Mouse (Mus musculus): Measurements from ENCODE around the gene Ripor3. TPM values are rescaled to one million over a fixed set of nuclear protein-coding genes. Genes with fewer than 3 reads are reported as not detected.

The Ripor3 gene
- polyA plus RNA-seq, 1 experiment from 2014 or later = 0.13 TPM

DNA sequence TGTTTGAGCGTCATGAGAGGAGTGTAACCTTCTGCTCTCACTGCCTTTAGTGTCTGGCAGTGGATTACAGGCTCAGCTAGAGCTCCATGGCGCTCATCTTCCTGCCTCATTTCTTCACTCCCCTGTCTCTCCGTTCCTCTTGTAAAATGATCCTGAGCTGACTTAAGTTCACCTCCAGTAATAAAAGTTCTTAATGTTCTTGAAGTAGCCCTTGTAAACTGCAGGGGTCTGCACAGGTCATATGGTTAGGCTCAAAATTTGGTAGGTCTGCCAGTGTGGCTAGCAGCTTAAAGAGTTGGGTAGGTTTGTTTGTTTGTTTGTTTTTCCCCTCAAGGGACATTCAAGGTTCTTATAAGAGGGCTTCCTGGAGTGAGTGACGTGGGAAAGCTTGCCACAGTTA is 71.2 kb downstream of the Ripor3 start:
- no peaks in the 10 kb centered on the region for H3K9me3 ChIP-seq (ENCODE audit: control insufficient read depth, low read length)
- H3K4me1 ChIP-seq (replicated peaks; ENCODE audit: control insufficient read depth, insufficient read depth, low read length) = peaks cover 74% of the 10 kb centered on the region
- H3K9ac ChIP-seq = no peak overlapping the region
- no peak for DNase-seq (ENCODE audit: low spot score)
- no peak overlapping the region for H3K4me3 ChIP-seq (replicated peaks; ENCODE audit: low read length)
- no peak for ATAC-seq (ENCODE audit: low FRiP score)
- 77% methylated on average over 4 of the region's 4 CpGs for WGBS
- H3K27me3 ChIP-seq (ENCODE audit: control insufficient read depth, insufficient read depth, low read length) = no peaks in the 10 kb centered on the region
- H3K36me3 ChIP-seq (replicated peaks; ENCODE audit: control insufficient read depth, insufficient read depth) = no peaks in the 10 kb centered on the region
- no peak overlapping the region for H3K27ac ChIP-seq
- no peak overlapping the region for H3K4me2 ChIP-seq (replicated peaks)

DNA sequence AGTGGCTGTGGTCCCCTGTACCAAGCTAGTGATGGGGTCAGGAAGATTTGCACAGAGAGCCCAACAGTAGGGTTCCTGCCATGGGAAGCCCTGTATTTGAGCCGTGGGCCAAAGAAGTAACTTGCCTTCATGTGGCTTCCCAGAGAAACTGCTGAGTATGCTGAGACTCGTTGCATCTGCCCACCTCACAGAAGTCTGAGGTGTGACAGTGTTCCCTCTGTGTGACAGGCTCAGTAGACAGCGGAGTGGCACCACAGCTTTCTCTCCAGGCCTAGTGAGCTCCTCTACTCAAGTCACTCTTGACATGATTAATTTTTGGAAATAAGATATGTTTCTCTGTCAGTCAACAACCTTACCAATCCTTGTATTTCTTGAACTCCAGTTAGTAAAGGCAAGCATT is 71.6 kb downstream of the Ripor3 start:
- Histone ChIP-seq H3K4me1 (replicated peaks; ENCODE audit: control insufficient read depth, insufficient read depth, low read length) (peaks cover 74% of the 10 kb centered on the region), H3K4me2 (replicated peaks) (no peak overlapping the region), H3K36me3 (replicated peaks; ENCODE audit: control insufficient read depth, insufficient read depth) (no peaks in the 10 kb centered on the region), H3K27me3 (ENCODE audit: control insufficient read depth, insufficient read depth, low read length) (no peaks in the 10 kb centered on the region), H3K4me3 (replicated peaks; ENCODE audit: low read length) (no peak overlapping the region), H3K9me3 (ENCODE audit: control insufficient read depth, low read length) (no peaks in the 10 kb centered on the region), H3K9ac (no peak overlapping the region), H3K27ac (no peak overlapping the region)
- no peak for DNase-seq (ENCODE audit: low spot score)
- 85% methylated on average over 3 of the region's 3 CpGs for WGBS
- ATAC-seq (ENCODE audit: low FRiP score) = no peak

DNA sequence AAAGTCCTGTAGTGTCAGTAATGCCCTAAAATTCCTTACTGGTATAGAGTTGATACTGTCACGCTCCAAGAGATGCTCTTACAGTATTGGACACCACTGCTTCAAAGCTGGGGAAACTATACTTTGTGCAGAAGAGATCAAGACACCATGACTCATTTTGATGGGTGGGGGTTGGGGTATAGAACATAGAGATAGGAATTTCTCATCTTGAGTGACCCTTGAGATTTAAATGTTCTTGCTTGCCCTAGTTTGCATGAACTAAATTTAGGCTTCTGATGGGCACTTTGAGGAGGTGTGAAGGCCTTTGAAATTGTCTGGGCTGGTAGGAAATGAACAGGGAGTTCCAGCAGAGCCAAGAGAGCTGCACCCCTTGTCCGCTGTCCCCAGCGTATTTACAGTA is 74.5 kb downstream of the Ripor3 start:
- Histone ChIP-seq H3K27me3 (ENCODE audit: control insufficient read depth, insufficient read depth, low read length) (no peaks in the 10 kb centered on the region), H3K9me3 (ENCODE audit: control insufficient read depth, low read length) (no peaks in the 10 kb centered on the region), H3K4me3 (replicated peaks; ENCODE audit: low read length) (no peak overlapping the region), H3K4me1 (replicated peaks; ENCODE audit: control insufficient read depth, insufficient read depth, low read length) (peaks cover 55% of the 10 kb centered on the region), H3K4me2 (replicated peaks) (no peak overlapping the region; the same call in 1 of the 2 replicates), H3K9ac (no peak overlapping the region), H3K27ac (peak overlapping the region; percentile 26), H3K36me3 (replicated peaks; ENCODE audit: control insufficient read depth, insufficient read depth) (no peaks in the 10 kb centered on the region)
- WGBS = 75% methylated on average over 3 of the region's 3 CpGs
- ATAC-seq (ENCODE audit: low FRiP score) (no peak), DNase-seq (ENCODE audit: low spot score) (no peak)

DNA sequence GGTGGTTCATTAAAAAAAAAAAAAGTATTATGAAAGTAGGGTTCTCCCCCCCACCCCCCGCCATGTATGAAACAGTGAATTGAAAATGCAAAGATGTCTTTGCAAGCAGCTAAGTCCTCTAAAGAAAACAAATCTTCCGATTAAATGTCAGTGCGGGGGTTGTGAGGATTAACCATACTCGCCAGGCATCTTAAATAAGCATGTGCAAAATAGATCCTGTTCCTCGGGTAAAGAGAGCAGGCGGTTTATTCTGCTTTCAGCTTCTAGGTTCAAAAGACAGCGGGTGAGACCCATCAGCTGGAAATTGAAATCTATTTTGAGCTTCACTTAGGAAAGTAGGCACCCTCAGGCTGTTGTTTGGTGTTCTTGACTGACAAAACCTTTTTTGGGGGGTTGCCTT is 77.0 kb downstream of the Ripor3 start:
- ATAC-seq (ENCODE audit: low FRiP score) = no peak
- Histone ChIP-seq H3K27me3 (ENCODE audit: control insufficient read depth, insufficient read depth, low read length) (no peaks in the 10 kb centered on the region), H3K36me3 (replicated peaks; ENCODE audit: control insufficient read depth, insufficient read depth) (no peaks in the 10 kb centered on the region), H3K4me3 (replicated peaks; ENCODE audit: low read length) (peak overlapping the region; percentile 91), H3K4me1 (replicated peaks; ENCODE audit: control insufficient read depth, insufficient read depth, low read length) (peaks cover 34% of the 10 kb centered on the region), H3K9me3 (ENCODE audit: control insufficient read depth, low read length) (no peaks in the 10 kb centered on the region), H3K4me2 (replicated peaks) (peak overlapping the region; percentile 73), H3K9ac (peak overlapping the region; percentile 94), H3K27ac (no peak overlapping the region)
- DNase-seq (ENCODE audit: low spot score) = no peak
- WGBS = 32% methylated on average over 7 of the region's 7 CpGs

DNA sequence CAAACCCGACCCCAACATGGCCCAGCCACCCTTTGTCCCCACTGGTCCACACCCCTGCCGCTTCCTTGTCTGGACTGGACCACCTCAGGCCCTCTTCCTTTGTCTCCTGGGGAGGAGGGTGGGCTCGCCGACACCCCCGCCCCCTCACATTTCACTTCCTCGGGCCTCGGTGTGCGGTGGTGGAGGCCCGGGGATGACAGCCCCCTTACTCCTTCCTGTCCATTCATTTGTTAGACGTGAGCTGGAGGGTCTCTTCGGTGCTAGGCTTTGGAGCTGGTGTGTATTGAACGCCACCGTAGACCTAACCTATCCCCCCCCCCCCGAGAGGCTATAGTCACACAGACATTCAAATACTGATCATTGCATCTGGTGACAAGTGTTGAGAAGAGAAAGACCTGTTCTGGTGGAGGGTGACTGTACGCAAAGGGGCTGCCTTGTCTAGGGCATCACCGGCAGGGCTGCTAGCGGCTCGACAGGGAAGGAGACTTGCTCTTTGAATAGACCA is 77.6 kb downstream of the Ripor3 start:
- no peak for DNase-seq (ENCODE audit: low spot score)
- Histone ChIP-seq H3K9me3 (ENCODE audit: control insufficient read depth, low read length) (no peaks in the 10 kb centered on the region), H3K27ac (peak overlapping the region; percentile 80), H3K4me3 (replicated peaks; ENCODE audit: low read length) (peak overlapping the region; percentile 91), H3K4me1 (replicated peaks; ENCODE audit: control insufficient read depth, insufficient read depth, low read length) (peaks cover 34% of the 10 kb centered on the region), H3K9ac (peak overlapping the region; percentile 94), H3K4me2 (replicated peaks) (peak overlapping the region; percentile 73), H3K36me3 (replicated peaks; ENCODE audit: control insufficient read depth, insufficient read depth) (no peaks in the 10 kb centered on the region), H3K27me3 (ENCODE audit: control insufficient read depth, insufficient read depth, low read length) (no peaks in the 10 kb centered on the region)
- peak; percentile 52 for ATAC-seq (ENCODE audit: low FRiP score)
- under 1% methylated on average over 18 of the region's 18 CpGs for WGBS

DNA sequence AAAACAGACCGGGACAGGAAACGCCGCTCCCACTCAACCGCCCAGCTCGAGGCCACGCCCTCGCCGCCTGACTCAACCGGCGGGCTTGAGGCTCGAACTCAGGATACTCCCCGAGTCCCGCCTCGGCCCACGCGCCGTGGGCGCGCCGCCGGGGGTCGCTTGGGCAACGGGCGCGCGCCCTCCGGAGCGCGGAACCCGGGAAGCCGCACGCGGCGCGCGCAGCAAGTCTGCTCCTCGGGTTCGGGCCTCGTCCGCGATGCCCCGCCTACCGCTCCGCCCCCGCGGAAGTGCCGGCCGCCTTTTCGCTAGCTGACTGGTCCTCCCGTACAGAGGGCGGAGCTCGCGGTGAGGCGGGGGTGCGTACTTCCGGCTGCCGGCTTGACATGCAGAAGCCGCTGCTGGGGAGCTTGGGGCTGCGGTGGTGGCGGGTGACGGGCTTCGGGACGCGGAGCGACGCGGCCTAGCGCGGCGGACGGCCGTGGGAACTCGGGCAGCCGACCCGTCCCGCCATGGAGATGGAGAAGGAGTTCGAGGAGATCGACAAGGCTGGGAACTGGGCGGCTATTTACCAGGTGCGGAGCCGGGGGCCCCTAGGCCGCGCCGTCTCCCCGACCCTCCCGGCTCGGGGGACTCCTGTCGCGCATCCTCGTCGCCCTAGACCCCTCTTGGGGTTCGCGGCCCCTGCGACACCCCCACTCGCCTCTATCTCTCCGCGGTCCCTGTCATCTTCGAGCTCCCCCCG is 78.3 kb downstream of the Ripor3 start, which contains the start of gene Ptpn1:
Gene Ptpn1, plus strand, starts transcription at position 73 of the 742 bp plus-strand sequence.
- peak; percentile 95 for ATAC-seq (ENCODE audit: low FRiP score)
- Histone ChIP-seq H3K9me3 (ENCODE audit: control insufficient read depth, low read length) (no peaks in the 10 kb centered on the region), H3K27ac (peak within 1 kb of the TSS; percentile 80), H3K36me3 (replicated peaks; ENCODE audit: control insufficient read depth, insufficient read depth) (no peaks in the 10 kb centered on the region), H3K9ac (peak within 1 kb of the TSS; percentile 94), H3K4me2 (replicated peaks) (peak within 1 kb of the TSS; percentile 73), H3K4me3 (replicated peaks; ENCODE audit: low read length) (peak within 1 kb of the TSS; percentile 91), H3K4me1 (replicated peaks; ENCODE audit: control insufficient read depth, insufficient read depth, low read length) (peaks cover 34% of the 10 kb centered on the region), H3K27me3 (ENCODE audit: control insufficient read depth, insufficient read depth, low read length) (no peaks in the 10 kb centered on the region)
- peak; percentile 93 for DNase-seq (ENCODE audit: low spot score)
- WGBS = under 1% methylated on average over 96 of the region's 99 CpGs

DNA sequence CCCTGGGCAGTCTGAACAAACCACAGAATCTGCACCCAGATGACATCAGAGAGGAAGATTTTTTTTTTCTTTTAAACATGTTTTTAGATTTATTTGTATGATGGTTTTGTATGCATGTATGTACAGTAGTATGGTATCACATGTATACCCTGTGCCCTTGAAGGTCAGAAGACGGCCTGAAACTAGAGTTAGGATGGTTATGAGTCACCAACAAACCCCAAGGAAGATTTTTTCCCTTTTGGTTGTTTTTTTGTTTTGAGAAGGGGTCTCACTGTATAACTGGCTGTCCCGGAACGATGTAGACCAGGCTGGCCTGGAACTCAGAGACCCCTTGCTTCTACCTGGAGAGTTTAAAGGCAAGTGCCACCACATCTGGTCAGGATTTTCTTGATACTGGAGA is 79.4 kb downstream of the Ripor3 start:
- H3K27me3 ChIP-seq (ENCODE audit: control insufficient read depth, insufficient read depth, low read length) = no peaks in the 10 kb centered on the region
- WGBS = 94% methylated on average over 3 of the region's 3 CpGs
- peaks cover 26% of the 10 kb centered on the region for H3K4me1 ChIP-seq (replicated peaks; ENCODE audit: control insufficient read depth, insufficient read depth, low read length)
- H3K36me3 ChIP-seq (replicated peaks; ENCODE audit: control insufficient read depth, insufficient read depth) = no peaks in the 10 kb centered on the region
- H3K27ac ChIP-seq = no peak overlapping the region
- ATAC-seq (ENCODE audit: low FRiP score) = no peak
- H3K9ac ChIP-seq = no peak overlapping the region
- H3K9me3 ChIP-seq (ENCODE audit: control insufficient read depth, low read length) = no peaks in the 10 kb centered on the region
- no peak for DNase-seq (ENCODE audit: low spot score)
- H3K4me2 ChIP-seq (replicated peaks) = no peak overlapping the region
- H3K4me3 ChIP-seq (replicated peaks; ENCODE audit: low read length) = no peak overlapping the region

Other genes with a start within 250 kb of the Ripor3 start
- gene Ptpn1, start 78.6 kb downstream of the Ripor3 start, polyA plus RNA-seq (2014; fragmentation: Nextera tagmentation; extraction: Ambion mirVana) = 62.3 and 69.3 TPM in 2 replicates
- gene Pard6b, start 70.4 kb upstream of the Ripor3 start, polyA plus RNA-seq (2014; fragmentation: Nextera tagmentation; extraction: Ambion mirVana) = 9.5 and 10.0 TPM in 2 replicates
- 4.7 and 5.4 TPM in 2 replicates for gene Adnp, start 196.5 kb upstream of the Ripor3 start, polyA plus RNA-seq (2014; fragmentation: Nextera tagmentation; extraction: Ambion mirVana)
- 23.7 and 26.3 TPM in 2 replicates for gene Gm20716, start 219.7 kb upstream of the Ripor3 start, polyA plus RNA-seq (2014; fragmentation: Nextera tagmentation; extraction: Ambion mirVana)
- gene Dpm1, start 220.0 kb upstream of the Ripor3 start, polyA plus RNA-seq (2014; fragmentation: Nextera tagmentation; extraction: Ambion mirVana) = 58.7 and 60.1 TPM in 2 replicates
- gene Mocs3, start 220.0 kb upstream of the Ripor3 start, polyA plus RNA-seq (2014; fragmentation: Nextera tagmentation; extraction: Ambion mirVana) = 11.7 and 12.5 TPM in 2 replicates